Mouse (Mus musculus): ENCODE results near the gene Rtn4rl1.

Rtn4rl1 gene

GRCm38 (mm10) chr11:75193256-75194071 lies at the start of gene Rtn4rl1:
Rtn4rl1 (plus strand) TSS chr11:75193783.
- DNase-seq (ENCODE audit: low spot score): no peak

- DNase-seq (ENCODE audit: low spot score): no peak
Measured at GRCm38 (mm10) chr11:75145841-75146240, 47.7 kb upstream of the Rtn4rl1 start.

GRCm38 (mm10) chr11:75147106-75147845 lies 46.3 kb upstream of the Rtn4rl1 start:
- no peak for DNase-seq (ENCODE audit: low spot score)

- no peak for DNase-seq (ENCODE audit: low spot score)
Measured at GRCm38 (mm10) chr11:75147846-75148168, 45.8 kb upstream of the Rtn4rl1 start.

DNA sequence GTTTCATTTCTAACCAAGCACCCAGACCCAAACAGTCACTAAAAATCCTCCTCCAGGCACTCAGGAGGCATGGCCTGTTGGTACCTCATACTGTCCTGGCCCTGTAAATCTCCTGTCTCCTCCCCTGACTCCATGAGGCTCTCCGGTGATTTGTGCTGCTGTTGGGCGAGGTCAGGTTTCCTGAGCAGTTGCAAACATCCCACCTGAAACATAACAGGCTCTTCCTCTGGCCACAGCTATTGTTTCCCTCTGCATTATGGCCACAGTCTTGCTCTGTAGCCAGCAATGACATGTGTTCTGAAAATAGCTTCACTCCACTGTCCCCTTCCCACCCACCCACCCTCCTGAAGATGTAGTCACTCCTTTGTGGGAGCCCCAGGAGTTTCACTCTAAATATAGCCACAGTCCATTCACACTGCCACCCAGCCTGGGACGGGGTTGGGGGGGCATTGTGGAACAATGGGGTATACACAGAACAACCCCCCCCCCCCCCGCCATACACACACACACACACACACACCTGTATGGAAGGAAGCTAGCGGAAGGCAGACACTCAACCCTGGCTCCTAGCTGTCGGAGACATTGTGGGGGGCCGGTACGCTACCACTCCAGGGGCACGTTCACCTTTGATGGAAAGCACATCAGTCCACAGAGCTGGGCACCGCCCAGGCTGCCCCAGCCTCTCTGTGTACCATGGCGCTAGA lies 45.1 kb upstream of the Rtn4rl1 start:
- no peak for DNase-seq (ENCODE audit: low spot score)

- DNase-seq (ENCODE audit: low spot score): no peak
Measured at GRCm38 (mm10) chr11:75150346-75150745, 43.2 kb upstream of the Rtn4rl1 start.

DNA sequence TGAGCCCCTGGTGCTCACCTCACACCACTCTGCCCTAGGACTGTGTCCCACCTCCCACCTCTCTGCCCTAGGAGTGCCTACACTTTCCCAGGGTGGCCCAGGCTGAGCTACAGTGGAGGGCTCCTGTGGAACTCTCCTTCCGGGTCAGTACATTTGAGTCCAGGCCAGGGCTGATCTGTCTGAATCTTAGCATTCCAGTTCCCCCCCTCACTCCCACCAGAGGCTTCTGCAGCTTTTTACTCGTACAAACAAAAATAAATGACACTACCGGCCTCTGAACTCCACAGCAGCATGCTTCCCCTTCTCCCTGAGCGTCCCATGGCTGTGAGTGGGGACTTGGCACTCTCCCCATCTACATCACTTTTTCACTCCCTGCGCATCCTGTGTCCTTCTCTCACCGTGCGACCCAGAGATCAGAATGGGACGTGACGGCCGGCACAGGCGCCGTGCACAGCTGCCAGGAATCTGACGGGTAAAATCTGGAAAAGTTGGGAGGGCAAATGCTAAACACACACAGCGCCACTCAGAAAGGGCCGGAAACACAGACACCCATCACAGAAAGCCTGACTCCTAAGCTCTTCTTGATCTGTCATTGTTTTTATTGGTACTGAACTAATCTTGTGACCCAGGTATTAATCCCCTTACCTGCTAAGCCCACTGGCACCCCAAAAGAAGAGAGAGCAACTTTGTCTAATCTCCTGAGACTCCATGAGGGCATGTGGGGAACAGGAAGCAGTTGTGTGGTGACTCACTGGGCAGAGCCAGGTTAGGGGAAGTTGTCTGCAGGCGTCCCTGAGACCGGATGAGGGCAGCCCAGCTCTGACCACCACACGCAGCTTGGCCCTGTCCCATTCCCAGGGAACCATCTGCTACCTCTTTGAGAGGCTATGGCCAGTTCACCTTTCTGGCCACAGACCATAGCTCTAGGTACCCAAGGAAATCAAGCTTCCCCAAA lies 40.7 kb upstream of the Rtn4rl1 start:
- DNase-seq (ENCODE audit: low spot score): no peak

- DNase-seq (ENCODE audit: low spot score): no peak
Measured at GRCm38 (mm10) chr11:75154053-75154585, 39.5 kb upstream of the Rtn4rl1 start.

GRCm38 (mm10) chr11:75155985-75156384 lies 37.6 kb upstream of the Rtn4rl1 start:
- DNase-seq (ENCODE audit: low spot score): no peak

DNA sequence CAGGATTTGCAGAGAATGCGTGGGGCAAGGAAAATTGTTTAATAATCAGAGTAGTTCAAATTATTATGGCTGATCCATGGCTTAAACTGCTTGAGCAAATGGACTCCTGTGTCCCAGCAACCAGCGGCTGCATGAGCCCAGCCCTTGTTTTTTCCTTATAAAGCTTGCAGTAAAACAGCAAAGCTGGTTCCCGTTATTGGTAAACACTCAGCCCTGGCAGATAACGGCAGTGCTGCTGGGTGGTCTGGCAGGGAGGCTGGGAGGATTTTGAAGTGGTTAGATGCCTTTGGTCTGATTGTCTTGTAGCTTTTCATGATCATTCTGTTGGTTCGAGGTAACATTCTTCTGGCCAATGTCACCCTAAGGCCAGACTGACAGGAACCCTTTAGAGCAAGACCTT lies 37.2 kb upstream of the Rtn4rl1 start:
- DNase-seq (ENCODE audit: low spot score): no peak

DNA sequence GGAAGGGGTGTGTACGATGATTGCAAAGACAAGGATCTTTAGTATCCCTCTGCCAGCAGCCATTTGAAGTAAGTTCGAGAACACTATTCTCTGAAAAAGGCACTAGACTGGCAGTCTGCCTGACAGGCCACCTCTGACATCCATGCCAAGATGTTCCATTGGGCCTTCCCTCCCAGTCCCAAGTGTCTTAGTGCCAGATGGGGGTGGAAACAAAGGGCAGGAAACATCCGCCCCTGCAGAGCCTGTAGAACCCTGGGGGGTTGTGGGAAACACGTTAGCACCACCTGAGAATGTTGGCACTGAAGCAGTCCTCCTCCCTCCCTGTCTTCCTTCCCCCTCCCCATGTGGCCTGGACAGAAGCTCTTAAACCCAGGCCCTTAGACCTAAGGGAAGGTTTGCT lies 36.5 kb upstream of the Rtn4rl1 start:
- DNase-seq (ENCODE audit: low spot score): no peak

DNA sequence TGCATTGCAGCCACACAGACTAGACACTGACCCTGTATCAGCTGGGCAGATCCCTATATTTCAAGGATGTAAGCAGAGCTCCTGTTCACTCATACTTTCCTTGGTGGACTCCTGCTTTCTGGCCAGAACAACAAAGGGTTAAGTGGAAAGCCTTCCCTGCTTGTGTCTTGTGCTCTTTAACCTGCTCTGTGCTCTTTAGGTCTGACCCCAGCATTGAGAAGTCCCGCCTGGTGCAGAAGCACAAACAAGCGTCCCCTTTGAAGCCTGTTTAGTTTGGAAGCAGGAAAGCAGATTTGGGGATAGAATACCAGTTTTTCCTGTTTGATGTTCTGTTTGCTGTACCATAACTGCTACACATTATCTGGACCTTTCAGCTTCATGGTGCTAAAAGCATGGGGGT lies 35.7 kb upstream of the Rtn4rl1 start:
- no peak for DNase-seq (ENCODE audit: low spot score)

DNA sequence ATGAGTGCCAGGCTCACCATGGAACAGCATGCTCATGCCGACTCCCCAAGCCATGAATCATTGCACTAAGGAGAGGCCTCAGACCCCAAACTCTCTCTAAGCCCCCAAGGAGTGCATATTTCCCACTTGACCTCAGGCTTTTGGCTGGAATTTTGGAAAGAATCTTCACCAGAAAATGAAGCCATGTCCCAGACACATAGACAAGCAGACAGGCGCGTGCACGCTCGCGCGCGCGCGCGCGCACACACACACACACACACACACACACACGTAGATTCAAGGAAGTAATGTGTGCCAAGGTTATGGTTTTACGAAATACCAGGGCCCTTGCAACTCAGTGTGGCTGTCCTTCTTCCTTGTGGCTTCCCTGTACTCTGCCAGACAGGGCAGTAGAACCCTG lies 35.2 kb upstream of the Rtn4rl1 start:
- DNase-seq (ENCODE audit: low spot score): no peak

DNA sequence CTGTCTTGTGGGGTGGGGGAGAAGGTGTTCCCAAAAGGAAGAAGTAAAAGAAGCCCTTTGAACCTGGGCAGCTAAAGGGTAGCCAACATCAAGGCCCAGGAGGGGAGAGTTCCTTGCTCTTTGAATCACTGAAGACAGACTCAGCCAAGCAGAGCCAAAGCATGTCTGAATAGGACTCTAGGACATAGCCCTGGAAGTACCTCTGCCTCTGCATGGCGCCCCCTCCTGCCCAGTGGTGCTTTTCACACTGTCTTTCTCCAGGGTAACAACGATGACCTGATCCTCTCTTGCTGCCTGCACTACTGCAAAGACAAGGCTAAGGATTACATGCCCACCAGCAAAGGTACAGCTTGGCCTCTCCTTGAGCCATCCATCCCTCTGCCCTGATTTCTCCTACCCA lies 34.0 kb upstream of the Rtn4rl1 start:
- no peak for DNase-seq (ENCODE audit: low spot score)

- no peak for DNase-seq (ENCODE audit: low spot score)
Measured at GRCm38 (mm10) chr11:75160954-75161353, 32.6 kb upstream of the Rtn4rl1 start.

DNA sequence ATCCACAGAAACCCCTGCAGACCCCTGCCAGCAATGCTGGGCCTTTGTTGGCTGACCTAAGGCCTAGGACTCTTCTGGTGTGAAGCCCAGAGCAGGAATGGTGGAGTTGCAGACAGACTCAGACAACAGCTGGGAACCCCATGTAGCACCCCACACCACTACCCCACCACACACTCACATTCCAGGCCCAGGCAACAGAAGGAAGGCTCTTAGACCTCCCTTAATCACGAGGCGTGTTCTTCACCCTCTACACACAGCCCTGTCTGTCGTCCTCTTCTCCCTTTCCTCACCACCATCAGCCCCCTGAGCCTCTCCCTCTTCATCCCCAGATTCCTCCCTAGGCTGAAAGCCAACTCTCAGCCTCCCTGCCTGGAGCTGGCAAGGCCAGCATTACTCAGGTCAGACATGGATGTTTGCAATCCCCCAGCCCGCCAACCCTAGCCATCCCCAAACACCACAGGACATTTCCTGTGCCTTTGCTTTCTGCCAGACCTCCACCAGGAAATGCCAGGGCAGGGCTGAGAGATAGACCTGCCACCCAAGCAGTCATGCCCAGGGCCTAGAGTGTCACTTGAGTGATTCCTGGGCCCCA lies 32.1 kb upstream of the Rtn4rl1 start:
- no peak for DNase-seq (ENCODE audit: low spot score)

GRCm38 (mm10) chr11:75162591-75163080 lies 30.9 kb upstream of the Rtn4rl1 start:
- no peak for DNase-seq (ENCODE audit: low spot score)

GRCm38 (mm10) chr11:75163379-75163778 lies 30.2 kb upstream of the Rtn4rl1 start:
- no peak for DNase-seq (ENCODE audit: low spot score)

- no peak for DNase-seq (ENCODE audit: low spot score)
Measured at GRCm38 (mm10) chr11:75164051-75164450, 29.5 kb upstream of the Rtn4rl1 start.

DNA sequence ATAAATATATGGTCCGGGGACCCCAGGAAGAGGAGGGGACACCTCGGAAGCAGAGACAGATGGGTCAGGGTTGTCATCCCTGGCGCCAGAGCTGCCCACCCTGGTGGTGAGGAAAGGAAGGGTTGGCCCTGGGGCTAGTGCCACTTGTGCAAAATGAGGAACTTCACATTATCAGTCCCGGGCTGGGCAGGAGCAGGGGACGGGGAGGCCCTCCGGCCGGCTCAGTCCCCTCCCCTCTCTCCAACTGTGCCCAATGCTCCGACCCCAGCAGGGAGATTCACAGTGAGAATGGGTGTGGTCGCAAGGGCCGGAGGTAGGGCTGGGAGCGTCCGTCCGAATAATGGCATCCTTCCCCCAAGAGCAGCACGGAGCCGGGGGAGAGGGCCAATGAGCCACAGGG lies 28.8 kb upstream of the Rtn4rl1 start:
- no peak for DNase-seq (ENCODE audit: low spot score)

All from spleen, adult 12 weeks (tissue).